Mouse (Mus musculus) neutrophil, adult 5-6 weeks (primary cell): ENCODE results near the gene Gm11213. TPM values are rescaled to one million over a fixed set of nuclear protein-coding genes. Genes with fewer than 3 reads are reported as not detected.

Experiments used
- ATAC-seq: fragments of 151-379, 151-347 bp; 2 replicates; pipeline ENCODE4 v1.8.0; 2017; ENCODE audit warnings: mild to moderate bottlenecking, moderate TSS enrichment; ENCODE audit not compliant: insufficient number of reproducible peaks, poor library complexity, low FRiP score, severe bottlenecking; ENCODE audit errors: extremely low read depth
- total RNA-seq: library from RNA; stranded (forward); fragments of 200-1000 nt; gene quantifications from 2 replicates; pipeline ENCODE4 v1.2.3, GENCODE M21; 2017

The Gm11213 gene
- total RNA-seq, 1 experiment from 2014 or later, result not detected

DNA sequence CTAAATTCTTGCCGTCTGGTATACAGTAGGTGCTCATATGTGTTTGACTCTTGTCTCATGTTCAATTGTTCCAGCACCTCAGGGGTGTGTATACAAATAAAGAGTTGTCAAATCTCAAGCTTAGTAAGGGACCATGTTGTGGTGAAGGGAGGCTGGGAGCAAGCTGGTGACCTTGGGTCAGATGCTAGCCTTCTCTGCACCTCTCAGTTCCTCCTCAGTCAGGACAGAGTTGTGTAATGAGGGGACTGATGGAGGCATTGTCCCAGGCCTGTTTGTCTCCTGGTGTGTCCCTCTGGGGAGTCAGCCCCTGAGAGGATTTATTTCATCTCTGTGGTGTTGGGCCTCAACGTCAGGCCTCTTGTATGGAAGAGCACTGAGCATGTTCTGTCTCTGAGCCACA lies 18.8 kb downstream of the Gm11213 start:
- ATAC-seq, result no peak

DNA sequence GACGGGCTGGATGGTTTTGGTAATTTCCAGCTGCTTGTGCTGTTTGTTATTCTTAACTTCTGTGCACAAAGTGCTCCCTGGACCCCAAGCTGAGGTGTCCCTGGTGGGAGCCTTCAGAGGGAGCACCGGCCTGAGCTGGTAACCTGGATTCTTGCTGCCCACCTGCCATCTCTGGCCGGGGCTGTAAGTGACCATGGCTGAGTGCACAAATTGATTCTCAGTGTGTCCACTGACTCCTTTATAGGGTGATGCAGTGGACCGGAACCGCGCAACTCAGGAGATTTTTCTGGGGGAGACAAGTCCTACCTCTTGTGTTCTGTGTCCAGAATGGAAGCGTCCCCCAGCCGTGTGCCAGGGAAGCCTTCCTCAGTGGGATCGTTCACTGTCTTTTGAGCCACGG lies 19.8 kb downstream of the Gm11213 start:
- ATAC-seq, result no peak

DNA sequence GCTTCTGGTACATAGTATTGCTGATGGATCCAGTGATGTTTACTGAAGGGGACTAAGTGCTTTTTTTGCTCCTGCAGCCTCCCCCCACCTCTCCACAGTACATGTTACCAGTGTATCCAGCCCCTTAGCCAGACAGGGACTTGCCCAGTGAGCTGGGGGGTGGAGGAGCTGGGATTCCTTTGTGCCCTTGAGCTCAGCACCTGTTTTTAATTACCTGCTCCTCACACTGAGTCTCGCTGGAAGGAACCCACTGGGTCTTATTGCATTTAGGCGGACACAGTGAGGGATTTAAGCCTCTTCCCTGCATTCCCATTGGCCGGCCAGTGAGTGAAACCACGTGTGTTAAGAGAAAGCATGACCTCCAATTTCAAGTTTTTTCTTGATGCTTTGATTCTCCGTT lies 22.5 kb downstream of the Gm11213 start:
- no peak for ATAC-seq

DNA sequence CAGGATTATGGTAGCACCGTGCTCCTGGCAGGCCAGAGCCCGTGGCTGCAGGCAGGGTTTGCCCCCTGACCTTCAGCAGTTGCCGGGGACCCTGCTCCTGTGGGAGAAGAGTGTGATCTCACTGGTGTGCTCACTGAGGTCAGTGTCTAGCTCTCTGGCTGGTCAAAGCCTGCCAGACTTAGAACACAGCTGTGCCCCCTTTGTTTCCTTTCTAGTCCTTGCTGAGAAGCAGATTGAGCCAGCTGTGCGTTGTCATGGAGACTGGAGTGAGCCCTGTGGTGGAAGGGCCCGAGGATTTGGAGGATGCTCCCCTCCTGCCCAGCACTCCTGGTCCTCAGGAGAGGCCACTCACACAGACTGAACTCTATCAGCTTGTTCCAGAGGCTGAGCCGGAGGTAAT lies 25.0 kb downstream of the Gm11213 start:
- ATAC-seq, result no peak

DNA sequence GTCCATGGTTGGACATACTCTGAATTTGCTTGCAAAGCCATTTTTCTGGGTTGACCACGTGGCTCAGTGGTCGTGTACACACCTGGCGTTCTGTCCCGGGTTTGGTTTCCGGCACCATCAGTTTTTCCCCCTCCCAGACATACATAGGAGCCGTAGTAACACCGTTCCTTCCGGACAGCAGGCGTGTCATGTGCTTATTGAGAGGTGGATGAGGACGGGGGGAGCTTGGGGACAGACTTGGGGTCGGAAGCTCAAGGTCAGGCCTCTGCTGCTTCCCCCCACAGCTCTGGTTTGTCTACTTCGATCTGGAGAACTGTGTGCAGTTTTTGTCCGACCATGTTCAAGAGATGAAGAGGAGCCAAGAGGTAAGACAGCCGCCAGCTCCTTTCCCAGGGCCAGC lies 25.4 kb downstream of the Gm11213 start:
- no peak for ATAC-seq

DNA sequence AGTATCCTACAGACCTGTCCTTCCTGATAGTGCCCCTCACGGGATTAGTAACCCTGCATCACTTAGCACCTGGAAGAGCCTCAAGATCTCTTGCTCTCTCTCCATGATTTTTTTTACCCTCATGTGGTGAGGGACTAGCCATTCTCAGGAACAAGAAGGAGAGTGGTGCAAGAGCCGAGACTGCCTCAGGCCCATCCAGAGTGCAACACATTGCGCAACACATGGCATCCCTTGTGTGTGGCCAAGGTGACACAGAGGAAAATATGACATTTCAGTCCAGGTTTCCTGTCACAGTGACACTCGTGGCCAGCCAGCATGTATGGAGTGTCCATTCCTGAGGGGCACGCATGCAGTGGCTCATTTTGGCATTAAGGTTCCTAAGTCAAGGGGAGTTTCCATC lies 32.4 kb downstream of the Gm11213 start:
- ATAC-seq, result 0 out of 2 replicates have a peak, but pooled peaks have one; percentile 11

DNA sequence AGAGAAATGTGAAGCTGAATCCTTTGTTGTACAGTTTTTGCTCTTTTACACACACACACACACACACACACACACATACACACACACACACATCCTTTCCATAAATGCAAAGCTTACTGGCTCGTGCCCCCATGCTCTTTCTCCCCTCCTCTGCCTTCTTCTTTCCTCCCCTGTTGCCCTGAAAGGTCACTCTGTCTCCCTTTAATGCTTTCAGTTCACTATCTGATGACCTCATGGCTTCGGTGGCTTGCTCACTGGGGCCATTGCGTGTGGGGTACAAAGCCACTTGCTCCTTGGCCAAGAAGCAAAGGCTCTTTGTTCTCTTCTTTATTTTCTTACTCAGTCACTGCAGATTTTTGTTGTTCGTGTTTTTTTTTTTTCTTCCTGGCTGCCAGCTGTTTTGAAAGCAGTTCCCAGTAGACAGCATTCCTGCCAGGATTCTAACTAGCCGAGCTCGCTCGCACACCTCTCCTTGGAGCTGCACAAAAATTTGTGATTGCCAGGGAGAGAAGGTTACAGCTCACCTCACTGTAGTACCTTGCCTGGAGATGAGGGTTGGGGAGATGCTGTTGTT lies 34.8 kb downstream of the Gm11213 start:
- no peak for ATAC-seq

DNA sequence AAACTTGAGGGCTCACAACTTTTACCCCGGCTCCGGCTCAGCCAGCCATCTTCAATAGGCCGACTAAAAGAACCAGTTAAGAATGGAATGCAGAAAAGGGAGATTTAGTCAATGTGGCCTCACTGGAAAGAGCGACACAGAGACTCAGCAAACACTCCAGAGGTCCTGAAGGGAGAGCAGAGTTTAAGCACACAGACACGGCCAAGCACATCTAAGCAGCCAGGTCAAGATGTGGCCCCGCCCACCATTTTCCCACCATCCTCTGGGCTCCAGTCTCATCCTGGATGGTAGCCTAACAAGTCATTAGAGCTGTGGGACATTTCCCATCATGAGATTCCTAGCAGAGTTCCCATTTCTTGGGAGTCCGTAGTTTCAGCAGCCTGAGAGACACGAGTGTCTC lies 35.7 kb downstream of the Gm11213 start:
- ATAC-seq, result no peak

DNA sequence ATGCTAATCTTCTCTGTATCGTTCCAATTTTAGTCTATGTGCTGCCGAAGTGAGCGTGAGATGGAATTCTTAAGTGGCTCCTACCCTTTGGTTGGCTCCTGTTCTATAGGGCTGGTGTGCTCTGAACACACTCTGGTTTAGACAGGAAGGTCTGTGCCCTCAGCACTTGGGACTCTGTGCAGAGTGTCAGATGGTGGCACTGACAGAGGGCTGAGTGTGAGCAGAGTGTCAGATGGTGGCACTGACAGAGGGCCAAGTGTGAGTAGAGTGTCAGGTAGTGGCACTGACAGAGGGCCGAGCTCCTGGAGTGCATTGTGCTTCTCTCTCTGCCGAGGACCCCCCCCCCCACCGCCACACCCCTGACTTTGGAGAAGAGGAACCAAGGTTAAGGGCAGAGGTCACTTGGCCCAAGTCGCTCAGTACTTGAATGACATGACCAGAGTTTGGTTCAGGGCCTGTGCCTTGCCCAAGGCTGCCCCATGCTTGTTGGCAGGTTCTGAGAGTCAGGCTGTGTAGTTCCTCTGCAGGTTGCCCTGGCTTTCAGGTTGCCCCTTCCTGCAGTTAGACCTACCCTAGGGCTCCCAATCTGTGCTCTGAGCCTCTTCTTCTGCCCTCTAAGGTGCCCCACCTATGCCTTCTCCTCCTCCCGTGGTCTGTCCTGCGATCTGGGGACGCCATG lies 37.2 kb downstream of the Gm11213 start:
- no peak for ATAC-seq

DNA sequence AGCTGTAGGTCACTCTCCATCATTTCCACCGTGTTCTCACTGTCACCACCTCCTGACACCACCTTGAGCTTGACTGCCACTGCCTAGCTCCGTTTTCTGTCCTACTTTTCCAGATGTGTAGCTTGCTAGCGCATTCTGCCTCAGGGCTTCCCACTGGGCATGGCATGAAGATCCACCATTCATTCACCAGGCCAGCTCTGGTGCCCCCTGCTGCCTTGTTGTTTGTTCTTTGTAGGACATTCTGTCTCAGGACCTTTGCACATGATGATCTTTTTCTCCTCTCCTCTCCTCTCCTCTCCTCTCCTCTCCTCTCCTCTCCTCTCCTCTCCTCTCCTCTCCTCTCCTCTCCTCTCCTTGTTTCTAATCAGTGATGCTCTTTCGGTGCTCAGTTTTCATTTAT lies 42.3 kb downstream of the Gm11213 start:
- no peak for ATAC-seq

DNA sequence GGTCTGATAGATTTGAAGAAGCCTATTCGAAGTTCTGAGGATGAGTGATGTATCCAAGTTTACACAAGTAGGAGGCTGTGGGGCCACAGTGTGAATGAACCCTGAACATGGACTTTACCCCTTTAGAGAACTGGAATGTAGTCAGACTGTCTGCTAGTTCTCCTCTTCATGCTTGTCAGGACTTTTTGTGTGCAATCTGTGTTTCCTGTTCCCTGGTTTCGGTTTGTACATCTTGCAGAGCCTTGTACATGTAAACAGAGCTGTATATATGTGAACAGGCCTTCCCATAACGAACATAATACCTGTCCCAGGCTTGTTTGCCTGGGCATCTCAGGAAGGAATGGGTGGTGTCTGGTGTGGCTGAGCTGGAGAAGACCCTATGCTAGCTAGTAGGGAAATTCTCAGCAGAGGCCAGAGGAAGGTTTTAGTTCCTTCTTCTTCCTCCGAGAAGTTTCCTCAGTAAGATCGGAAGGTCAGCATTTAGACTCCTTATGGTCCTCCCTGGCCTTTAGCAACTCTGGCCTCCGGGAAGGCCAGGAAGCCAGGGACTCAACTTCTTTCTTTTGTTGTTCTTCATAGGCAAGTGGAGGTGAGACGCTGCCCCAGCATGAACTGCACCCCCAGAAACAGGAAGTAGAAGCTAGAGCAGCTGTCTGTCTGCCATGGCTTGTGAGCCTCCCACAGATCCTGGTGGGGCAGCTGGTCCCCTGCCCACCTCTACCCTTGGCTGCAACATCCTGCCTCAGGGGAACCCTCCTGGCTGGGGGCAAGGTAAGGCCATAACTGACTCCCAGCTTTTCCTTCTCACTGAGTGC lies 43.0 kb downstream of the Gm11213 start:
- ATAC-seq, result peak; percentile 53

DNA sequence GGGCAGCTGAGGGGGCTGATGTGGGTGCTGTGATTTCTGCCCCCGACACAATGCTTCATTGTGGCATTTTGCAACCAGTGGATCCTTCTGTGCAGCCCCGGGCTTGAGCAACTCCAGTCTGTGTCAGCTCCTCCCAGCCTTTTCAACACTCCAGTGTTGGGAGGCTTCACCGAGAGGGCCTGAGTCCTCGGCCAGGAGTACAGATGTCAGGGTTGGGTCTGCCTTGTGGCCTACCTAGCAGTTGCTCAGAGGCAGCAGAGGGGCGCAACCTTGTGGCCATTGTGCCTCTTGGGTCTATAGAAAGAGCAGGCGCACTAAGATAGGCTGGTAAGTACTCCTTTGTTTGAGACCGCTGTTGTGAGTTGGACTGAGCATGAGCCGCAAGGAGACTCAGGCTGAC lies 45.0 kb downstream of the Gm11213 start:
- no peak for ATAC-seq

DNA sequence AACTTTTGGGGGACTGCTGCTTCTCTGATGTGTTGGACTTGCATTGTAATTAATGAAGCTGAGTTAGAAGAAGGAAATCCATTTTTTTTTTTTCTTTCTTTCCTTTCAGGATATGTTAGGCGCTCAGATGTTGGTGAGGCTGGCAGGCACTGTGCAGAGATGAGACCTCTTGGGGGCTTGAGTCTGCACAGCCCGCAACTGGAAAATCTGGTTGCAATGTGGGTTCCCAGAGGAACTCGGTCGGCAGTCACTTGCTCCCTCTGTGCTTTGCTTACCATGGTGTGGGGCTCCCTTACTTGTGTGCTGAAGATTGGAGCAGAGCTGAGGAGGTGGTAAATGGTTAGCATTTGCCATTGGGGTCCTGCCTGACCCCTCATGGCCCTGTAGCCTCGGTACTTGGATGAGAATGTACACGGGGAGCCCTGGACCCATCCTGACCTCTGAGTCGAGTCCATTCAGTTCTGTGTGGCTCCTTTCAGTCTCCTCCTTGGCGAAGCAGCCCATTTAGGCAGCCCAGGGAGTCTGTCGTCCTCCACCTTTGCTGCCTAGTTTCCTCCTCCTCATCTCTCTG lies 45.8 kb downstream of the Gm11213 start:
- no peak for ATAC-seq

DNA sequence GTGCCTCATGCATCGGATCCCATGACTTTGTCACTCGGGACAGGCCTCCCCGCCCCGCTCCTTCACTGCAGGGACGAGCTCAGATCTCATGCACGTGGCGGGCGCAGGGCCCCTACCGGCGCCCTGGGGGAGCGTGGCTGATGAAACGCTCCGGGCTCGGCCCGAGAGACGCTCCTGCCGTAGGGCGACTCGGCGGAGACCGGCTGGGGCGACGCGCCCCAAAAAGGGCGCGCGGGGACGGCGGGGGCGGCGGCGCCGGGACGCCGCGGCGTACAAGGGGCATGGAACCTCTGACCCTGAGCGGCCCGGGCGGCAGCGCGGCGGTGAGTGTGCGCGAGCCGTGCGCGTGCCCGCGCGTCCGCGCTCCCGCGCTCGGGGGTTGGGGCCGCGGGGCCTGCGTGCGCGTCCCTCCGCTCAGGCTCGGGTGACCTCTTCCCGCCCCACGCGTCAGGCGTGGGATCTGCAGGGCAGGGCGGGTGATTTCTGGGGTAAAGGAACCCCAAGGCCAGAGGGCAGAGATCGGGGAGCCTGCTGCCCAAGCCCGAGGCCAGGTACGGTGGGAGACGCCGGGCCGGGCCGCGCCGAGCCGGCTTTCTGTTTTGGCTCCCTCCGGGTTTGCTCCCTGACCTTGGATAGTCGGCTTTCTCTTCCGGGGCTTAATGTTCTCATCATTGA lies 46.5 kb downstream of the Gm11213 start, which contains the start of gene Tmem268:
TSS of gene Tmem268 (plus strand) at position 375 of the 675 bp plus-strand sequence.
- ATAC-seq, result peak; percentile 33

DNA sequence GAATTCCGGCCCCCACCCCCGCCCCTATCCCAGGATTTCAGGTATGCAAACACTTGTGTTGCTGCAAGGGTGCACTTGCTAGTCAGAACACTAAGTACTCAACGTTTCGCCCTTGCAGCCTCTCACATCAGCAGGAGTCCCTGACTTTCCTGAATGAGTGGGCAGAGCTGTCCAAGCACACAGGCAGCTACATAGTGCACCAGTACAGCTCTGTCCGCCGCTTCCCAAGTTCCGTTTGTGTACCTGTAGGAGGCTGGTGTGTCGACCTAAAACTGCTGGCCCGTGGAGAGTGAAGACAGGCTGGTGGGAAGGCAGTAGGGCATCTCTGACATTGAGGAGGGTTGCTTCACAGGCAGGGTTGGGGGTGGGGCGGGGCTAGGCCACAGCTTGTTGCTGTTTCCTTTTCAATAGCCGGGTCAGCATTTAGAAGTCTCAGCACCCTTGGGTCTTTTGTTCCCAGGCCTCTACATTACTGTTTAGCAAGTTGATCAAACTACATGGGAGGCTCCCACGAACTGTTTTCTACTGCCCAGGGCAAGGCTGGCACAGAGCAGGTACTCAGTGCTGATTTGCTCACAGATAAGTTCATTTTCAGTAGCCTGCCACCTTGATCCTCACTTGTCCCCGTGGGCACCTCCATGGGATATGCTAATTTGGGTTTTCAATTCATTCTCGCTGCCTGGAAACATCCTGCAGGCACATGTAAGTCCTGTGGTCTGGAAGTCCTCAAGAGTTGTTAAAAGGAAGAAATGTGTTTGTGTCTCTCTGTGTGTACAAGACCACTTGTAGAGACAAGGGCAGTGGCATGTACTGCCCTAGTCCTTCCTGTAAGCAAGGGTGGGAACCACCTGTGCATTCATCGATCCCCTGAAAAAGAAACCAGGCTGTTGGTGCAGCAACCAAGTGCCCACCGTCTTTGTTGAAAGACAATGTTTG lies 47.7 kb downstream of the Gm11213 start:
- no peak for ATAC-seq

DNA sequence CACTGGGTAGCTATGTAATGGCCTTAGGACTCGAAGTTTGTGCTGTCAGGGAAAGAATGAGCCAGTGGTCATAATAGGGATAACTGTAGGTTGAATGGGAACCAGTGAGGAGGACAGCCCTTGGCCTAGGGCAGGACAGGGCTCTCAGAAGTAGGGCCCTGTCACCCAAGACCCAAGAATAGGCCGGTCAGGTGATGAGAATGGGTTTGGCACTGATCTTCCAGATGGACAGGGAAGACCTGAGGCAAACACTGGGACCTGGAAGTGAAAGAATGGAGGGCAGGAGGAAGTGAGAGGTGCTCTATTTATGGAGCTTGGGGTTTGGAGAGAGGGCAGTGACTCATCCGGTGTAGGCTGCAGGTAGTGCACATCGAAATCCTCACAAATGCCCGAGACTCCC lies 48.4 kb downstream of the Gm11213 start:
- ATAC-seq, result no peak

DNA sequence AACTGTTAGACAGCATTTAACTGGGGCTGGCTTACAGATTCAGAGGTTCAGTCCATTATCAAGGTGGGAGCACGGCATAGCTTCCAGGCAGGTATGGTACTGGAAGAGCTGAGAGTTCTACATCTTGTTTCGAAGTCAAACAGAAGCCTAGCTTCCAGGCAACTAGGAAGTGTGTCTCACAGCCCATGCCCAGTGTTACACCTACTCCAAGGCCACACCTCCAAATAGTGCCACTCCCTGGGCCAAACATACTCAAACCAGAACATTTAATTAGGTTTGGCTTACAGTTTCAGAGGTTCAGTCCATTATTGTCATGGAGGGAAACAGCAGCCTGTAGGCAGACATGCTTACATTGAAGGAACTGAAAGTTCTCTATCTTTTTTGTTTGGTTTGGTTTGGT lies 50.0 kb downstream of the Gm11213 start:
- ATAC-seq, result no peak

DNA sequence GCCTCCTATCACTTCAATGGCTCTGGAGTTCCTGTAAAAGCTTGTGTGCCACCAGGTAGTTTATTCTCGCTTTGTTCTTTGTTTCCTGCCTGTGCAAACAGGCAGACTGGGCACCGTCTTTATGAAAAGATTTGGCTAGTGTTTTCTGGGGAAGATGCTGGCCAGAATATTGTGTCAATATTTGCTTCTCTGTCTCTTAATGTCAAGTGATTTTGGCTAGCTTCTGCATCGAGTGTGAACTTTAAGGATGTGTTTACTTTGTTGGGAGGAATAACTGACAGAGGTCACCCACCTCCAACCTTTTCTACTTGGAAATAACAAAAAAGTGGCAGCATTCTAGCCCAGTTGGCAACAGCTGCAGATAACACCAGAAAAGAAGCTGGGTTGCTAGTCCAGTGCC lies 50.4 kb downstream of the Gm11213 start:
- ATAC-seq, result no peak
